Mouse (Mus musculus) layer of hippocampus, adult 9-11 months (tissue): Measurements from ENCODE around the gene Auh.

ENCODE experiments used
- DNase-seq: peaks from one replicate; pipeline ENCODE4 v3.0.0; 2022

The Auh gene

GRCm38 (mm10) chr13:52875541-52876325 is 53.7 kb downstream of the Auh start:
- DNase-seq: peak; percentile 25

- no peak for DNase-seq
Measured at GRCm38 (mm10) chr13:52875089-52875488, 54.4 kb downstream of the Auh start.

- no peak for DNase-seq
Measured at GRCm38 (mm10) chr13:52874338-52874737, 55.1 kb downstream of the Auh start.

GRCm38 (mm10) chr13:52873923-52874322 is 55.6 kb downstream of the Auh start:
- DNase-seq: no peak

- peak; percentile 77 for DNase-seq
Measured at GRCm38 (mm10) chr13:52866005-52866792, 63.3 kb downstream of the Auh start.

GRCm38 (mm10) chr13:52863436-52863835 is 66.0 kb downstream of the Auh start:
- no peak for DNase-seq

- no peak for DNase-seq
Measured at GRCm38 (mm10) chr13:52860006-52860685, 69.3 kb downstream of the Auh start.

- peak; percentile 63 for DNase-seq
Measured at GRCm38 (mm10) chr13:52859065-52859820, 70.2 kb downstream of the Auh start.

- DNase-seq: no peak
Measured at GRCm38 (mm10) chr13:52858373-52858772, 71.1 kb downstream of the Auh start.

GRCm38 (mm10) chr13:52857781-52858180 is 71.7 kb downstream of the Auh start:
- DNase-seq: no peak

GRCm38 (mm10) chr13:52853536-52853935 is 75.9 kb downstream of the Auh start:
- DNase-seq: no peak

GRCm38 (mm10) chr13:52851886-52852285 is 77.6 kb downstream of the Auh start:
- DNase-seq: no peak

- DNase-seq: no peak
Measured at GRCm38 (mm10) chr13:52850024-52850723, 79.3 kb downstream of the Auh start.

GRCm38 (mm10) chr13:52849394-52849801 is 80.1 kb downstream of the Auh start:
- no peak for DNase-seq

GRCm38 (mm10) chr13:52847481-52847880 is 82.0 kb downstream of the Auh start:
- DNase-seq: no peak

GRCm38 (mm10) chr13:52847071-52847470 is 82.4 kb downstream of the Auh start:
- no peak for DNase-seq

- no peak for DNase-seq
Measured at GRCm38 (mm10) chr13:52845618-52846017, 83.9 kb downstream of the Auh start.

- DNase-seq: no peak
Measured at GRCm38 (mm10) chr13:52843536-52844178, 85.8 kb downstream of the Auh start.

- no peak for DNase-seq
Measured at GRCm38 (mm10) chr13:52836231-52836630, 93.2 kb downstream of the Auh start.

- no peak for DNase-seq
Measured at GRCm38 (mm10) chr13:52834591-52834990, 94.9 kb downstream of the Auh start.

GRCm38 (mm10) chr13:52833748-52834147 is 95.7 kb downstream of the Auh start:
- DNase-seq: no peak

GRCm38 (mm10) chr13:52833220-52833619 is 96.3 kb downstream of the Auh start:
- no peak for DNase-seq
